Mouse (Mus musculus): ENCODE data around the gene Acadm. TPM values are rescaled to one million over a fixed set of nuclear protein-coding genes. Genes with fewer than 3 reads are reported as not detected.

The Acadm gene
- total and polyA plus RNA-seq, 3 experiments = 480 to 1,306 (median 1,125) TPM

- no peak for DNase-seq
- H3K4me3 ChIP-seq = no peak overlapping the region
- H3K79me2 ChIP-seq (replicated peaks; ENCODE audit: control insufficient read depth, insufficient read depth, low read length) = no peaks in the 10 kb centered on the region
- H3K27me3 ChIP-seq (ENCODE audit: control insufficient read depth, insufficient read depth, low read length) = no peaks in the 10 kb centered on the region
- no peak overlapping the region for H3K9ac ChIP-seq (ENCODE audit: low read depth, low read length)
- TF ChIP-seq EP300 (IDR thresholded peaks at IDR 0.05; ENCODE audit: insufficient read depth, low read depth, low read length) (no peak), CTCF (IDR thresholded peaks at IDR 0.05) (no peak), POLR2A (IDR thresholded peaks at IDR 0.05; ENCODE audit: insufficient read depth, low read depth, low read length) (no peak)
- H3K36me3 ChIP-seq (ENCODE audit: control insufficient read depth, insufficient read depth, low read length) = peaks cover 19% of the 10 kb centered on the region
- intact Hi-C loops (cut with DNase I) = no loop called here
- 86% methylated on average over 17 of the region's 17 CpGs for WGBS
- H3K4me1 ChIP-seq (ENCODE audit: control insufficient read depth, insufficient read depth, low read length) = peaks cover 1% of the 10 kb centered on the region; the same call in 1 of the 2 replicates
- H3K27ac ChIP-seq = no peak overlapping the region; the same call in 1 of the 2 replicates
Observed at GRCm38 (mm10) chr3:153937116-153937810, 7.2 kb downstream of the Acadm start.

GRCm38 (mm10) chr3:153935878-153936277, 8.6 kb downstream of the Acadm start:
- WGBS = 38% methylated on average over 9 of the region's 9 CpGs
- peak overlapping the region; percentile 76 for H3K27ac ChIP-seq
- TF ChIP-seq CTCF (IDR thresholded peaks at IDR 0.05) = no peak
- TF ChIP-seq POLR2A (IDR thresholded peaks at IDR 0.05; ENCODE audit: insufficient read depth, low read depth, low read length) = peak; percentile 74
- no peak for TF ChIP-seq EP300 (IDR thresholded peaks at IDR 0.05; ENCODE audit: insufficient read depth, low read depth, low read length)
- DNase-seq = peak in 1 of 2 experiments; percentile 50
- H3K79me2 ChIP-seq (replicated peaks; ENCODE audit: control insufficient read depth, insufficient read depth, low read length) = no peaks in the 10 kb centered on the region
- H3K4me1 ChIP-seq (ENCODE audit: control insufficient read depth, insufficient read depth, low read length) = peaks cover 1% of the 10 kb centered on the region; the same call in 1 of the 2 replicates
- peaks cover 16% of the 10 kb centered on the region for H3K36me3 ChIP-seq (ENCODE audit: control insufficient read depth, insufficient read depth, low read length)
- H3K27me3 ChIP-seq (ENCODE audit: control insufficient read depth, insufficient read depth, low read length) = no peaks in the 10 kb centered on the region
- intact Hi-C loops (cut with DNase I) = no loop called here
- H3K4me3 ChIP-seq = no peak overlapping the region
- peak overlapping the region; percentile 54 for H3K9ac ChIP-seq (ENCODE audit: low read depth, low read length)

- peaks cover 18% of the 10 kb centered on the region for H3K36me3 ChIP-seq (ENCODE audit: control insufficient read depth, insufficient read depth, low read length)
- H3K27ac ChIP-seq = no peak overlapping the region
- no peaks in the 10 kb centered on the region for H3K79me2 ChIP-seq (replicated peaks; ENCODE audit: control insufficient read depth, insufficient read depth, low read length)
- WGBS = 80% methylated on average over 5 of the region's 5 CpGs
- H3K4me1 ChIP-seq (ENCODE audit: control insufficient read depth, insufficient read depth, low read length) = peaks cover 1% of the 10 kb centered on the region; the same call in 1 of the 2 replicates
- no peak for DNase-seq
- H3K9ac ChIP-seq (ENCODE audit: low read depth, low read length) = no peak overlapping the region
- no peak for TF ChIP-seq POLR2A (IDR thresholded peaks at IDR 0.05; ENCODE audit: insufficient read depth, low read depth, low read length)
- TF ChIP-seq EP300 (IDR thresholded peaks at IDR 0.05; ENCODE audit: insufficient read depth, low read depth, low read length) = no peak
- TF ChIP-seq CTCF (IDR thresholded peaks at IDR 0.05) = no peak
- intact Hi-C loops (cut with DNase I) = no loop called here
- no peaks in the 10 kb centered on the region for H3K27me3 ChIP-seq (ENCODE audit: control insufficient read depth, insufficient read depth, low read length)
- no peak overlapping the region for H3K4me3 ChIP-seq
Observed at GRCm38 (mm10) chr3:153932461-153932860, 12.0 kb downstream of the Acadm start.

GRCm38 (mm10) chr3:153929526-153929925, 14.9 kb downstream of the Acadm start:
- H3K27me3 ChIP-seq (ENCODE audit: control insufficient read depth, insufficient read depth, low read length) = no peaks in the 10 kb centered on the region
- H3K79me2 ChIP-seq (replicated peaks; ENCODE audit: control insufficient read depth, insufficient read depth, low read length) = no peaks in the 10 kb centered on the region
- DNase-seq = no peak
- no peak overlapping the region for H3K4me3 ChIP-seq
- H3K4me1 ChIP-seq (ENCODE audit: control insufficient read depth, insufficient read depth, low read length) = no peaks in the 10 kb centered on the region
- WGBS = 62% methylated on average over 11 of the region's 11 CpGs
- peaks cover 5% of the 10 kb centered on the region for H3K36me3 ChIP-seq (ENCODE audit: control insufficient read depth, insufficient read depth, low read length)
- no peak overlapping the region for H3K9ac ChIP-seq (ENCODE audit: low read depth, low read length)
- TF ChIP-seq POLR2A (IDR thresholded peaks at IDR 0.05; ENCODE audit: insufficient read depth, low read depth, low read length) (no peak), CTCF (IDR thresholded peaks at IDR 0.05) (no peak), EP300 (IDR thresholded peaks at IDR 0.05; ENCODE audit: insufficient read depth, low read depth, low read length) (no peak)
- no peak overlapping the region for H3K27ac ChIP-seq
- intact Hi-C loops (cut with DNase I) = no loop called here

- DNase-seq = no peak
- H3K9ac ChIP-seq (ENCODE audit: low read depth, low read length) = no peak overlapping the region
- H3K4me3 ChIP-seq = no peak overlapping the region
- H3K79me2 ChIP-seq (replicated peaks; ENCODE audit: control insufficient read depth, insufficient read depth, low read length) = no peaks in the 10 kb centered on the region
- no peak overlapping the region for H3K27ac ChIP-seq
- 91% methylated on average over 7 of the region's 7 CpGs for WGBS
- H3K36me3 ChIP-seq (ENCODE audit: control insufficient read depth, insufficient read depth, low read length) = peaks cover 10% of the 10 kb centered on the region
- no peaks in the 10 kb centered on the region for H3K4me1 ChIP-seq (ENCODE audit: control insufficient read depth, insufficient read depth, low read length)
- intact Hi-C loops (cut with DNase I) = no loop called here
- TF ChIP-seq POLR2A (IDR thresholded peaks at IDR 0.05; ENCODE audit: insufficient read depth, low read depth, low read length) (no peak), EP300 (IDR thresholded peaks at IDR 0.05; ENCODE audit: insufficient read depth, low read depth, low read length) (no peak), CTCF (IDR thresholded peaks at IDR 0.05) (0 out of 2 replicates have a peak, but pooled peaks have one; percentile 8)
- no peaks in the 10 kb centered on the region for H3K27me3 ChIP-seq (ENCODE audit: control insufficient read depth, insufficient read depth, low read length)
Observed at GRCm38 (mm10) chr3:153926333-153926732, 18.1 kb downstream of the Acadm start.

Measured in heart, adult 2 months (tissue).